Mouse (Mus musculus) olfactory bulb, adult 2 months (tissue): ENCODE results near the gene Kcnk1.

ENCODE experiments used
- CTCF ChIP-seq: fragments of 200-500 bp; IDR thresholded peaks from 2 replicates; pipeline ENCODE4 v1.5.1; 2012; ENCODE audit warnings: low read depth, mild to moderate bottlenecking, low read length, moderate library complexity; ENCODE audit not compliant: insufficient read depth
- POLR2A ChIP-seq: fragments of 200-500 bp; IDR thresholded peaks from 2 replicates; pipeline ENCODE4 v1.6.1; 2012; ENCODE audit warnings: mild to moderate bottlenecking, low read depth, low read length, moderate library complexity; ENCODE audit not compliant: insufficient read depth

DNA sequence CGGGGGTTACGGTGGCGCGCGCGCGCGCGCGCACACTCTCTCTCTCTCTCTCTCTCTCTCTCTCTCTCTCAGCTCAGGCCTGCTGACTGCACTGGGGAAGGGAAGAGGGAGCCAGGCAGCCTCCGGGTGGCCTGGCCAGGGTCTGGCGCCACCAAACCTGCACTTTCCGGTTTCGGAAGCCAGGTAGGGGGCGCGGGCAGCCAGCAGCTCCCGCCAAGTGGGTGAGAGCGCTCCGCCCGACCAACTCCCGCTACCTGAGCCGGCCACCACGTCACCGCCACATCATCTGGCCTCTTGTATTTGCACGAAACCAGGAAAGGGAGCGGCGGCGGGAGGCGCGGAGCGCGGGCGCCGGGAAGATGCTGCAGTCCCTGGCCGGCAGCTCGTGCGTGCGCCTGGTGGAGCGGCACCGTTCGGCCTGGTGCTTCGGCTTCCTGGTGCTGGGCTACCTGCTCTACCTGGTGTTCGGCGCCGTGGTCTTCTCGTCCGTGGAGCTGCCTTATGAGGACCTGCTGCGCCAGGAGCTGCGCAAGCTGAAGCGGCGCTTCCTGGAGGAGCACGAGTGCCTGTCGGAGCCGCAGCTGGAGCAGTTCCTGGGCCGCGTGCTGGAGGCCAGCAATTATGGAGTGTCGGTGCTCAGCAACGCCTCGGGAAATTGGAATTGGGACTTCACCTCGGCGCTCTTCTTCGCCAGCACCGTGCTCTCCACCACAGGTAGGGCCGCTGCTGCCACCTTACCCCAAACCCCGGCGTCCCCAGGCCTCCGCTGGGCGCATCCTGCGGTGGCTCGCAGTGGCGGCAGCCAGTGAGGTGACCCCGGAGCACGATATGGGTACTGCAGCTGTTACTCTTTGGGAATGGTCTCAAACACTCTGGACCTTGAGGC lies at the start of gene Kcnk1:
- TF ChIP-seq CTCF: no peak; the same call in 1 of the 2 replicates
- 0 out of 2 replicates have a peak, but pooled peaks have one; percentile 36 for TF ChIP-seq POLR2A
